Mouse (Mus musculus): ENCODE data around the gene Clhc1.
"Not testable (repeated sequence)": the region's sequence is repeated elsewhere in the genome, so short reads cannot be mapped to it uniquely, and the experiment has no call there.

Clhc1 gene

GRCm38 (mm10) chr11:29547752-29548503 lies at the start of gene Clhc1, which contains the start of gene Rps27a:
TSS of gene Clhc1 (plus strand) at chr11:29547950.
TSS of gene Rps27a (minus strand) at chr11:29548109.
- peak; percentile 91 for DNase-seq (ENCODE audit: low spot score)

DNA sequence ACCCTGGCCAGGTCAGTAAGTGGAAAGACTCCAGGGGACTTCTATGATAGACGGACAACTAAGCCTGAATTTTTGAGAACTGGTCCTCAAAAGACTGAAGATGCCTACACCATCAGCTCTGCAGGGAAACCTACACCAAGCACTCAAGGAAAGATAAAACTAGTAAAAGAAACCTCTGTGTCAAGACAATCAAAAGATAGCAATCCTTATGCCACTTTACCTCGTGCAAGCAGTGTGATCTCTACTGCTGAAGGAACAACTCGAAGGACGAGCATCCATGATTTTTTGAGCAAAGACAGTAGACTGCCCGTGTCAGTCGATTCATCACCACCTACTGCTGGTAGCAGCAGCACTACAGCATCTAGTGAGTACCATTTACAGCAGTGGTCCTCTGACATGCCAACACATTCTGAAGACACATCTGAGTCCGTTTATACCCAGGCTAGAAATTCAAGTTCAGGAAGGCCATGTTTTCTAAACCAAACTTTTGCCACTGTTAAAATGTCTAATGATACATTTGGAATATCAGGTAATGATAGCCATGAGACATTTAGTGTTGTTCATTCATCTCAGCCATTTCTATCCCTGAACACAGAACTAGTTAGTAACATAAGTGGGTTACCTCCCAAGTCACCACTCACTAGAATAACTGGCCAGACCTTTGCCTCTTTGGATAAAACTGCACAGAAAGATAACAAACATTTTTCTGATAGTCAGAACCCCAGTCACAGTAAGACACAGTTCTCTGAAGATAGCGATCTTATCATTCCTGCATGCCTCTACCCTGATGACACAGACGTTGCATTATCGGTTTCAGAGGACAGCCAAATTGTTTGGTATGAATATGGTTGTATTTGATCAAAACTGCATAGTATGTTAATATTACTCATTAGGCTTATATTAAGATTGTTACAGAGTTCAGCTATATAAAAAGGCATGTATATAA lies 43.5 kb upstream of the Clhc1 start:
- no peak for DNase-seq (ENCODE audit: low spot score)

DNA sequence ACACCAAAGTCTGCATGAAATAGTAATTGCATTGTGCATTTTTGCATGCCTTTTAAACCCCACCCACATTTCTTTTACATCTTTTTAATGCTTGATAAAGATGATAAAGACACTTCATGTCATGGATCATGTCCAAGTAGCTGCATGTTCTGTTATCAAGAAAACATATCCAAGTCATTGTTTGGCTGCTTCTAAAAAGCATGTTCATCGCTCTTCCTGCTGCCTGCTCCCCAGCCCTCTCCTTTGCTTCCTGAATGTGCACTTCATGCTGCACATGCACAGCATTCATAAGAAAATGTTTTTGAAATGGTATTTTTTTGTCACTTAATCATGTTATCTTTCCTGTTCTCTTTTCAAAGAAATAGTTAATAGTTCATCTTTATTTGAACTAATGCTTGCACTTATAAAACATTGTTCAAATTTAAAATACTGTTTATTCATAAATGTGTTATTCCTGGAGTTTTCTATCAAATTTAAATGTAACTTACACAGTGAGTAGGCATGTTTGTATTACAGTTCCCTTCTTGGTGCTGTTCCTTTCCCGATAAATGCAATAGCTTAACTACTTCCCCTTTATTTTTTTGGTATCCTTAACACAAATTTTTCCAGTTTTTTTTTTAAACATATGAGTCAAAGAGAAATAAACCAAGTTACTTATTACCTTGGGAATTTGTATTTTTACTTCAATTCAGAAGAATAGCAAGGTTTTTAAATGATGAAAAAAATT lies 42.7 kb upstream of the Clhc1 start:
- DNase-seq (ENCODE audit: low spot score), result no peak

DNA sequence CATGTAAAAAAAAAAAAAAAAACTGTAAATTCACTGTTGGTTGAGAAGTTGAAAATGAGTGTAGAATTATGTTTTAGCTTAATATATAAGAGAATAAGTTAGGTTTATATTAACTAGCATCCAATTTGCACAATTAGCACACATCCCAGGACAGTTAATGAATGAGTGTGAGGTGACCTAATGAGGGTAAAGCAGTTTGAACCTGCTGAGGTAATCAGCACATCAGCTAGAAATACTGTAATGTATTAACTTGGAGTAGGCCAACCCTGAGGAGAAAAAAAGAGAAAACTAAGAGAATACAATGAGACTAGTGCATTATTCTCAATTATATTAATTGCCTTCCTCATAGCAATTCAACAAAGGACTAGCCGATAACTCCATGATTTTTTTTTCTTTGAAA lies 38.3 kb upstream of the Clhc1 start:
- no peak for DNase-seq (ENCODE audit: low spot score)

DNA sequence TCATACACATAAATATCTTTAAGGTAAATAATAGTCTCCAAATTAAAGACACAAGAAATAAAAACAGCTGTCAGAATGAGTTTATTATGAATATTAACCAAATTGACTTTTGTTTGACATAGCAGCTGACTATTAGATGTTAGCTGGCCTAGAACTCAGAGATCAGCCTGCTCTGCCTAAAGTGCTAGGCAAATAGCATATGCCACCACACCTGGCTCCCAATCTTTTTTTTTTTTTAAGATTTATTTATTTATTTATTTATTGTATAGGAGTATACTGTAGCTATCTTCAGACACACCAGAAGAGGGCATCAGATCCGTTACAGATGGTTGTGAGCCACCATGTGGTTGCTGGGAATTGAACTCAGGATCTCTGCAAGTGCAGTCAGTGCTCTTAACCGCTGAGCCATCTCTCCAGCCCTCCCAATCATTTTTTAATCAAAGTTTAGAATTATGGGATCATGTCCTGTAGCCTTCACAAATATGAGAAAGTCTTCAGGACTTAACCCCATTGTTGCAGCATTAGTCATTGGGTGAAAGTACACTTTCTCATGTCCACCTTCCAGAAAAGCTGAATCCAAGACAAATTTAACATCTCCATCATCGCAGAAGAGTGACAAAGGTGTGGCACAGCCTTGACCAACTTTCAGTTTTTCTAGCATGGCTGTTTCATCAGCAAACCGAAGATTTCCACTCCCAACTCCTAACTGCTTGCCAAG lies 34.8 kb upstream of the Clhc1 start:
- no peak for DNase-seq (ENCODE audit: low spot score)

DNA sequence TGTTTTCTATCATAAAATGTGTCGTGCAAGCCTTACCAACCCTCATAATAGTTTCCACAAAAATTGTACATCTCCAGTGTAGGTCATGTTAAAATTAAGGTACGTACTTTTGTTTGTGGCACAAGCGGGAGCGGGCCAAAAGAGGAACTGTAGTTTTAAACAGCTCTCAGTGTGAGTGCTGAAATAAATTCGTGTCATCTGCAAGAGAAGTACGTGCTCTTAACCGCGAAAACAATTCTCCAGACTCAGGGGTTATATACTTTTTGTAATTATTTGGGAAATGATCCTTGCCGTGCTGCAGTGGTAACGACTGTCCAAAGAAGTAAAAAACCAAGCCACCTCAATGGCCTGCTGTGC lies 33.4 kb upstream of the Clhc1 start:
- DNase-seq (ENCODE audit: low spot score), result no peak

GRCm38 (mm10) chr11:29514682-29515412 lies 32.9 kb upstream of the Clhc1 start, which contains the start of gene Prorsd1:
TSS of gene Prorsd1 (minus strand) at chr11:29515033.
- peak; percentile 79 for DNase-seq (ENCODE audit: low spot score)

GRCm38 (mm10) chr11:29525988-29526794 lies 21.6 kb upstream of the Clhc1 start, which contains the start of gene Mtif2:
TSS of gene Mtif2 (plus strand) at chr11:29526408.
- peak; percentile 75 for DNase-seq (ENCODE audit: low spot score)

GRCm38 (mm10) chr11:29538201-29538600 lies 9.5 kb upstream of the Clhc1 start:
- no peak for DNase-seq (ENCODE audit: low spot score)

GRCm38 (mm10) chr11:29544225-29544945 lies 3.4 kb upstream of the Clhc1 start:
- no peak for DNase-seq (ENCODE audit: low spot score)

- not testable (repeated sequence) for DNase-seq (ENCODE audit: low spot score)
Measured at GRCm38 (mm10) chr11:29545150-29545752, 2.5 kb upstream of the Clhc1 start.

- DNase-seq (ENCODE audit: low spot score), result not testable (repeated sequence)
Measured at GRCm38 (mm10) chr11:29546297-29546696, 1.5 kb upstream of the Clhc1 start.

- no peak for DNase-seq (ENCODE audit: low spot score)
Measured at GRCm38 (mm10) chr11:29546762-29547161, 988 bp upstream of the Clhc1 start.

DNA sequence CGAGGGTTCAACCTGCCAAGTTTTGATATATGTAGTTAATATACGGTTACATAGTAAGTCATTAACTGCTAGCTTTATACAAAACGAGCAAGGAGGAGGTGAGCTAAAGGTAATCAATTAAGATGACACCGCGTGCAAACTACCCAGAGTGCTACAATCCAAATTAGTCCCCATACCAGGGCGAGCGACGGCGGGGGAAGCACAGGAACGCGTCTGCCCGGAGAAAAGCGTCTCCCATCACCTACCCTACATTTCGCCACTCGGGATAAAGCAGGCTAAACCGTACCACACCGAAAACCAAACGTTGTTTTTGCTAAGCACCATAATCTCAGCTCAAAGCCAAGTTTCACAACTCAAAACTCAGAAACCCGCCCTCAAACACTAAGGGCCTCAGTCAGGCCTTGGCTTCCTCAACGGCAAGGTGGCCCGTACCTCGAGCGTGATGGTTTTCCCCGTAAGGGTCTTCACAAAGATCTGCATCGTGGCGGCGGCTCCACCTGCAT lies 450 bp upstream of the Clhc1 start:
- peak; percentile 26 for DNase-seq (ENCODE audit: low spot score)

DNA sequence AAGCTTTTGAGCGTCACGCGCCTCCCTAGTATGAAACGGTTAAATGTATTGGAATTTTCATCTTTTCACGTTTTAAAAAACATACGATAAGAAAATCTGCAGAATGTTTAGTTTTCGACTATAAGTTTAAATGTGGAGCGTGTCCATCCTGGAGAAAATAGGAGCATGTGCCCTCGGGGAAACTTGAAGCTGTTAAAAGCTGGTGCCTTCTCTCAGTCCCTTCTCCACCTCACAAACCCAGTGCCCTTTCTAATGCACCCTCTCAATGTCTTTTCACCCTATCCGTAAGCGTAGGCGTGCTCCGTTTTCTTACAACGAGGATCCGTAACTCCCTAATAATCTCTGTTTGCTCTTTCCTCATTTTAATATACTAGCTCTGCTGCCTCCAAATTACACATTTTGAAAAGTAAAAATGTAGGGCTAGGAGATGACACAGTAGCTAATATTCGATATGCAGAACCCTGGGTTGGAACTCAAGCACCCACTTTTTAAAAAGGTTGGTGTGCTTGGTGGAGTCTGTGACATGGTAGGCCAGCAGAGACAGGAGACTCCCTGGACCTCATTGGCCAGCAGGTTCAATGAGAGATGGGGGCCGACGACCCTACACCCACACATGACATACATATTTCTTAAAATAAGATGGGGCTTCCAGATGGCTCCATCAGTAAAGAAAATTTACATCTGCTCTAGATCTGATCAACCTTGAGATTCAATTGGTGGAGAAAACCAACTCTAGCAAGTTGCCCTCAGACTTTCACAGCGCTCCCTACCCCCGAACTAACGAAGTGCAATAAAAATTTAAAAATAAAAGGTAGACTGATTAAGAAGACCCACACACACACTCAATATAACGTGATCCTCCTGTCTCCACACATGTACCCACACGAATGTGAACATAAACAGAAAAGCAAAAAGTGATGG lies 1.0 kb downstream of the Clhc1 start:
- no peak for DNase-seq (ENCODE audit: low spot score)

DNA sequence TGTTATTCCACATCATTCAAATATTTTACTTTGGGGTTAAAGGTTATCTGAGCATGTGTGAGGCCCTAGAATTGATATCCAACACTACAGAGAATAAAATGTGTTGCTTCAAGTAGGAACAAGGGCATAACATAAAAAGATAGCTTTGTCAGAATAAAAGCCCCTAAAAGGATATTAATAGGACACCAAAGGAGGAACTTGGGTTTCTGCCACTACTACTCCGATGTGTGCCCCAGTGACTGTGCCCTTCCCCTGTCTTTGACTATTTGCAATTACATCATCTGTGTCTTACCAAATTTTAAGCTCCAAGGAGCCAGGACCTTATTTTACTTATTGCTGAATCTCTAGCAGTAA lies 1.7 kb downstream of the Clhc1 start:
- no peak for DNase-seq (ENCODE audit: low spot score)

DNA sequence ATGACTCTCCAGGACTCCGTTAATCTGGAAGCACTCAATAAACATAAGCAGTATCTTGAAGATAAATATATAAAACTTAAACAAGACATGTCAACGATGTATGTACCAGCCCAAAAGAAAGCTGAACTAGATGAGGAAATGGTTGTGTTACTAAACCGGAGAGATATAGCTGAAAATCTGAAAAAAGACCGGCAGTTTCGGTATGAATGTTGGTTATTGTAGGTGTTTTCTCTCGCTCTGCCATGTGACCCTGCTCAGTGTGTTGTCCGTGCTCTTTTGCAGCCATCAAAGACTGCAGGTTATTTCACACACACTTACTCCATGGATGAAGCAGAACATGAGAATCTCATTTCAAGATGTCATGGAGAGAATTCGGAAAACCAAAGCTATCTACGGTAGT lies 12.7 kb downstream of the Clhc1 start:
- DNase-seq (ENCODE audit: low spot score), result no peak

GRCm38 (mm10) chr11:29560990-29561389 lies 13.2 kb downstream of the Clhc1 start:
- DNase-seq (ENCODE audit: low spot score), result no peak

Data from layer of hippocampus, adult 11-12 months (tissue).